Mouse (Mus musculus): ENCODE results near the gene Fkbp5. TPM values are rescaled to one million over a fixed set of nuclear protein-coding genes. Genes with fewer than 3 reads are reported as not detected.

Gene Fkbp5
- polyA plus RNA-seq, 1 experiment, result 48.6 TPM

DNA sequence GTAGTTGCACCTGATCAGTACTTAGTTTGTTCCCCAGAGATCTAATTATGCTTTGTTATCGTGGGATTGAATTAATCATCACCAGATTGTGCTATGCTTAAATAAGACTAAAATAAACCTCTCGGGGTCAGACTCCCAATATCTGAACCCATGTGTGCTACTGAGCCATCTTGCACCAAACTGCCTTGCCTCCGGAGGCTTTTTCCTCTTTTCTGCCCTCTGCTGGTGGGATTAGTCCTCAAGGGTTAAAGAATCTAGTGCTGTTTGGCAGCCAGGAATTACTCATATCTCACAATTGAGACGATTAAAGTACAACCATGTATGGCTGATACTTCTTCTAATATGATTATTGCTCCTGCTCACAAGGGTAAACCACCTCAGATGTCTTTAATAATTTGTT is 62.2 kb downstream of the Fkbp5 start:
- H3K27ac ChIP-seq (ENCODE audit: control insufficient read depth, insufficient read depth, low read depth, low read length, poor library complexity), result no peak overlapping the region
- H3K4me1 ChIP-seq (ENCODE audit: control insufficient read depth, insufficient read depth, low read length), result no peaks in the 10 kb centered on the region; the same call in 1 of the 2 replicates
- WGBS, result 44% methylated on average over 4 of the region's 4 CpGs
- TF ChIP-seq POLR2A (IDR thresholded peaks at IDR 0.05; ENCODE audit: borderline replicate concordance, control insufficient read depth, low read depth, low read length) (no peak), CTCF (IDR thresholded peaks at IDR 0.05; ENCODE audit: control insufficient read depth, insufficient read depth, low read length) (peak; percentile 49; the same call in 1 of the 2 replicates)
- H3K4me3 ChIP-seq (replicated peaks; ENCODE audit: control insufficient read depth, low read depth, low read length), result no peak overlapping the region

DNA sequence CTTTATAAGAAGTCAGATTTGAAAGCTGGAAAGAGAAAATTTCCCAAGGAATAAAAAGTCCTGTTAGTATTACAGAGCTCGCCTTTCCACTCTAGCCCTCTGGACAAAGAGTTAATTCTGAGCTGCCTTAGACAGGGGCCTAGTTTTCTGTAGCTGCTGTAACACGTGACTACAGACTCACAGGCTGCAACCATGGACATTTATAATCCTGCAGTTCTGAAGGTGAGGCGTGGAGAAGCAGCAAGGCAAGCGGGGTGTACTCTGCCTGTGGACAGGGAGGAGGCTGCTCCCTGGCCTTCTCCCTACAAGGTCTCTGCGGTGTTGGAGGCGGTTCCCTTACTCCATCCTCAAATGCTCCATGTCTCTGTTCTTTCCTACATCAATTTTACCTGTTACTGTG is 64.4 kb downstream of the Fkbp5 start:
- Histone ChIP-seq H3K27ac (ENCODE audit: control insufficient read depth, insufficient read depth, low read depth, low read length, poor library complexity) (no peak overlapping the region), H3K4me3 (replicated peaks; ENCODE audit: control insufficient read depth, low read depth, low read length) (no peak overlapping the region), H3K4me1 (ENCODE audit: control insufficient read depth, insufficient read depth, low read length) (no peaks in the 10 kb centered on the region; the same call in 1 of the 2 replicates)
- TF ChIP-seq POLR2A (IDR thresholded peaks at IDR 0.05; ENCODE audit: borderline replicate concordance, control insufficient read depth, low read depth, low read length), result no peak
- no peak for TF ChIP-seq CTCF (IDR thresholded peaks at IDR 0.05; ENCODE audit: control insufficient read depth, insufficient read depth, low read length)
- 85% methylated on average over 6 of the region's 6 CpGs for WGBS

DNA sequence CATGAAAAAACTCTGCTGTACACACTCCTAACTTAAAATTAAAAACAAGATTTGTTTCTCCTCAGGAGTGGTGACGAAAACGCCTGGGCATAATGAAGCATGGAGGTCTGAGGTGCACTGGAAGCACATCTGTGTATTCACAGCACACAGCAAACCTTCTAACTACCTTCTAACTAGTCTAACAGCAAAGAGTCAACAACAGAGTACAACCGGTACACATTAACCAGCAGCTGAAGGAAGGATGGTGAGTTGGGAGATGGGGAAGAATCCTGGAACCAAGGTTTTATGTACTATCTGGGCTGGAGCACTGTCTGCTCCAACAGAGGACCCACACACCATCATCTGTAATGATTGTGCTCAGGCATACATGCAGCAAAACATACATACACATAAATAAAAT is 65.4 kb downstream of the Fkbp5 start:
- H3K4me3 ChIP-seq (replicated peaks; ENCODE audit: control insufficient read depth, low read depth, low read length), result no peak overlapping the region
- TF ChIP-seq CTCF (IDR thresholded peaks at IDR 0.05; ENCODE audit: control insufficient read depth, insufficient read depth, low read length) (no peak), POLR2A (IDR thresholded peaks at IDR 0.05; ENCODE audit: borderline replicate concordance, control insufficient read depth, low read depth, low read length) (no peak)
- WGBS, result 80% methylated on average over 3 of the region's 3 CpGs
- H3K27ac ChIP-seq (ENCODE audit: control insufficient read depth, insufficient read depth, low read depth, low read length, poor library complexity), result no peak overlapping the region
- H3K4me1 ChIP-seq (ENCODE audit: control insufficient read depth, insufficient read depth, low read length), result no peaks in the 10 kb centered on the region; the same call in 1 of the 2 replicates

DNA sequence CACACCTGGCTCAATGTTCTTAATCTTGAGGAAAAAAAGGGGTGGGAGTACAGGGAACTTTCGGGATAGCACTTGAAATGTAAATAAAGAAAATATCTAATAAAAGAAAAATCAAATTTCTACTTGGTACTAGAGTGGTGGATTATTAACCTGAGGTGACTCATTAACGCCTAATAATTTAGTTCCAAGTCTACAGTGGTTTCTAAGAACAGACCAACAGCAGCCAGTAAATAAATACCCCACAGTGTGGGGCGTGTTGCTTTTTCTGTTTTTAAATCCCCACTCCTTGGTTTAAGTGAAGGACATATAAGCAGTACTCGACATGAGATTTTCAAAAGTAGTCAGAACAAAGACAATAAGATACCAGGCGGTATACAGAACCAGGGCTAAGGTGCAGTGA is 65.8 kb downstream of the Fkbp5 start:
- Histone ChIP-seq H3K4me1 (ENCODE audit: control insufficient read depth, insufficient read depth, low read length) (peaks cover 2% of the 10 kb centered on the region; the same call in 1 of the 2 replicates), H3K27ac (ENCODE audit: control insufficient read depth, insufficient read depth, low read depth, low read length, poor library complexity) (no peak overlapping the region), H3K4me3 (replicated peaks; ENCODE audit: control insufficient read depth, low read depth, low read length) (no peak overlapping the region)
- TF ChIP-seq CTCF (IDR thresholded peaks at IDR 0.05; ENCODE audit: control insufficient read depth, insufficient read depth, low read length) (no peak), POLR2A (IDR thresholded peaks at IDR 0.05; ENCODE audit: borderline replicate concordance, control insufficient read depth, low read depth, low read length) (no peak)
- 82% methylated on average over 5 of the region's 5 CpGs for WGBS

- no peak for TF ChIP-seq POLR2A (IDR thresholded peaks at IDR 0.05; ENCODE audit: borderline replicate concordance, control insufficient read depth, low read depth, low read length)
- no peak for TF ChIP-seq CTCF (IDR thresholded peaks at IDR 0.05; ENCODE audit: control insufficient read depth, insufficient read depth, low read length)
- peaks cover 2% of the 10 kb centered on the region; the same call in 1 of the 2 replicates for H3K4me1 ChIP-seq (ENCODE audit: control insufficient read depth, insufficient read depth, low read length)
- H3K4me3 ChIP-seq (replicated peaks; ENCODE audit: control insufficient read depth, low read depth, low read length), result no peak overlapping the region
- WGBS, result 77% methylated on average over 6 of the region's 6 CpGs
- H3K27ac ChIP-seq (ENCODE audit: control insufficient read depth, insufficient read depth, low read depth, low read length, poor library complexity), result no peak overlapping the region
Measured at GRCm38 (mm10) chr17:28448225-28448624, 69.1 kb downstream of the Fkbp5 start.

DNA sequence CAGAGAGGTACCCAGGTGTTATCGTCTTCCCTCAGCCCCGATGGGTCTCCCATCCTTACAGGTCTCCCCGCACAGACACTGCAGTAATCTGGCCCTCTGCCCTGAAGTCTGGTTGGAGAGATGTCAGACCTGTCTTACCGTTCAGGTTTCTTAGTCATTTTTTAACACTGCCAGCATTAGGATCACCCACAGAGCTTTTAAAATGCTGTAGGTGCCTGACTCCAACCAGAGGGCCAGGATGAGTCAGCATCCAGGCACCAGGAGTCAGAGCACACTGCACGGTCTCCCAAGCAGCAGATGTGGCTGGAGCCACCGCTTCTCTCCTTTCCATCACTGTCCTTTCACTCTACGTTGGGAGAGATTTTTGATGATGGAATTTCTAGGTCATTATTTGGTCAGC is 69.5 kb downstream of the Fkbp5 start:
- WGBS, result 73% methylated on average over 7 of the region's 7 CpGs
- Histone ChIP-seq H3K4me3 (replicated peaks; ENCODE audit: control insufficient read depth, low read depth, low read length) (no peak overlapping the region), H3K27ac (ENCODE audit: control insufficient read depth, insufficient read depth, low read depth, low read length, poor library complexity) (no peak overlapping the region), H3K4me1 (ENCODE audit: control insufficient read depth, insufficient read depth, low read length) (peaks cover 3% of the 10 kb centered on the region)
- TF ChIP-seq CTCF (IDR thresholded peaks at IDR 0.05; ENCODE audit: control insufficient read depth, insufficient read depth, low read length) (no peak), POLR2A (IDR thresholded peaks at IDR 0.05; ENCODE audit: borderline replicate concordance, control insufficient read depth, low read depth, low read length) (no peak)

DNA sequence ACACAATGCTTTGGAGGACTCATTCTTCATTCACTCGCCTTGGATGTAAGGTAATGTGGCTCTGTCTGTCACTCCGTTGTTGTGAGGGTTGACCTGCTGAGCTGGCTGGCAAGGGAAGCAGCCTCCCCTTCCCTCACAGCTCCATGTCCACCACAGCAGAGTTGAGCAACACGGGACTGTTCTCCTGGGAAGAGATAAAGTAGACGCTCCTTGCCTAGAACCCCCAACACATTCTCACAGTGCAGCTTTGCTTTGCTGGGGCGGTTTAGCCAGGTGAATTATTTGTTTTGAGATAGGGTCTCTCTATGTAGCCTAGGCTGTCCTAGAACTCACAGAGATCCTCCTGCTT is 70.5 kb downstream of the Fkbp5 start:
- WGBS, result 57% methylated on average over 5 of the region's 5 CpGs
- TF ChIP-seq CTCF (IDR thresholded peaks at IDR 0.05; ENCODE audit: control insufficient read depth, insufficient read depth, low read length), result no peak
- no peak for TF ChIP-seq POLR2A (IDR thresholded peaks at IDR 0.05; ENCODE audit: borderline replicate concordance, control insufficient read depth, low read depth, low read length)
- peaks cover 4% of the 10 kb centered on the region for H3K4me1 ChIP-seq (ENCODE audit: control insufficient read depth, insufficient read depth, low read length)
- no peak overlapping the region for H3K27ac ChIP-seq (ENCODE audit: control insufficient read depth, insufficient read depth, low read depth, low read length, poor library complexity)
- H3K4me3 ChIP-seq (replicated peaks; ENCODE audit: control insufficient read depth, low read depth, low read length), result no peak overlapping the region

DNA sequence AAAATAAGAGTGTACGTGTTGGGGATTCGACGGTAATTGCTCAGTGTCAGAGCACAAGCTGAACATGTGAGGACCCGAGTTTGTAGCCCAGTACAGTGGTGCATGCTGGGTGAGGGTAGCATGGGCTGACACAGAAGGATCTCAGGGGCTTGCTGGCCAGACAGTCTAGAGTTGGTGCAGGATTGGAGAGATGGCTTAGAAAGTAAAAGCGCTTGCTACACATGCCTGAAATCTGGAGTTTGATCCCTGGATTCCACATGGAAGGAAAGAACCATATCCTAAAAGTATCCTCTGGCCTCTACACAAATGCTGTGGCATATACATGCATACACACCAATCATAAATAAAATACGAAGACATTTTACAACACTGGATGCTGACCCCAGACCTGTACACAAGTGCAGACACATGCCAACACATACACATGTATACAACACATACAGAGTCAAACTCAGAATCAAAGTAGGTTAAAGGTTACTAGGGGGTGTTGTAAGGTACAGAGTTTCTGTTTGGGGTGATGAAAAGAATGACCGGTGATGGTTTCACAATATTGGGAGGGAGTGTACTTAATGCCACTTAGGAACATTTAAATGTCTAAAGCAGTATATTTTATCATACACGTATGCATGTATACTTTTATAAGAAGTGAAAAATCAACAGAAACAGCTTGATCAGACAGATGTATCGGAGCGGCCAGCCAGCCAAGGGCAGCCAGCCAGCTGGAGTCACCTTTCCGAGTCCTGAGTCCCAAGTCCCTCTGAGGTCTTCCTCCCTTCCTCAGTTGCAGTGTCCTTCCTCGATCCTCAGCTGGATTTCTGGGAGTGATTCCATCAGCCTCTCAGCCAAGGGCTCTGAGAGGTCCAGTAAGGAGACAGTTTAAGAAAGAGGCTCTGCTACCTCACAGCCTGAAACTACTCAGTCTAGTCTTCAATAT is 71.2 kb downstream of the Fkbp5 start:
- 74% methylated on average over 12 of the region's 12 CpGs for WGBS
- TF ChIP-seq CTCF (IDR thresholded peaks at IDR 0.05; ENCODE audit: control insufficient read depth, insufficient read depth, low read length) (no peak), POLR2A (IDR thresholded peaks at IDR 0.05; ENCODE audit: borderline replicate concordance, control insufficient read depth, low read depth, low read length) (no peak)
- no peak overlapping the region for H3K27ac ChIP-seq (ENCODE audit: control insufficient read depth, insufficient read depth, low read depth, low read length, poor library complexity)

More for the DNA sequence above, 71.2 kb downstream of the Fkbp5 start:
- H3K4me3 ChIP-seq (replicated peaks; ENCODE audit: control insufficient read depth, low read depth, low read length), result no peak overlapping the region
- peaks cover 4% of the 10 kb centered on the region for H3K4me1 ChIP-seq (ENCODE audit: control insufficient read depth, insufficient read depth, low read length)
